Mouse (Mus musculus): ENCODE data around the gene Gemin8. TPM values are rescaled to one million over a fixed set of nuclear protein-coding genes. Genes with fewer than 3 reads are reported as not detected.

The Gemin8 gene
- polyA plus RNA-seq, 1 experiment from 2014 or later, result 17.7 TPM

- DNase-seq (ENCODE audit: low spot score), result peak; percentile 61
- 0 out of 2 replicates have a peak, but pooled peaks cover 4% of the 10 kb centered on the region for H3K9me3 ChIP-seq (replicated peaks)
- H3K4me3 ChIP-seq, result peak within 1 kb of the TSS; percentile 67
- WGBS, result 28% methylated on average over 63 of the region's 63 CpGs
- H3K27ac ChIP-seq (replicated peaks), result peak within 1 kb of the TSS; percentile 79
- no peaks in the 10 kb centered on the region for H3K36me3 ChIP-seq
- peaks cover 97% of the 10 kb centered on the region for H3K27me3 ChIP-seq (ENCODE audit: low read depth, poor library complexity, severe bottlenecking)
- peaks cover 5% of the 10 kb centered on the region; the same call in 1 of the 2 replicates for H3K4me1 ChIP-seq
Observed at GRCm38 (mm10) chrX:166238831-166239460, 68.7 kb downstream of the Gemin8 start, which contains the start of gene Gpm6b. Gene Gpm6b, plus strand, starts transcription at chrX:166238911.

- peak overlapping the region; percentile 67 for H3K4me3 ChIP-seq
- peak overlapping the region; percentile 79 for H3K27ac ChIP-seq (replicated peaks)
- DNase-seq (ENCODE audit: low spot score), result peak; percentile 25
- WGBS, result 22% methylated on average over 13 of the region's 13 CpGs
- peaks cover 5% of the 10 kb centered on the region; the same call in 1 of the 2 replicates for H3K4me1 ChIP-seq
- 0 out of 2 replicates have a peak, but pooled peaks cover 4% of the 10 kb centered on the region for H3K9me3 ChIP-seq (replicated peaks)
- H3K27me3 ChIP-seq (ENCODE audit: low read depth, poor library complexity, severe bottlenecking), result peaks cover 98% of the 10 kb centered on the region
- no peaks in the 10 kb centered on the region for H3K36me3 ChIP-seq
Observed at GRCm38 (mm10) chrX:166239520-166239919, 69.3 kb downstream of the Gemin8 start.

Other genes starting within 250 kb of the Gemin8 start
- gene Gpm6b, start 68.5 kb downstream of the Gemin8 start, polyA plus RNA-seq (2016; fragmentation: Nextera tagmentation; extraction: Ambion mirVana), result 61.2 and 101 TPM in 2 replicates